Comparison of ENCODE assay signal across 8 mouse cellular contexts in the genomic region with DNA sequence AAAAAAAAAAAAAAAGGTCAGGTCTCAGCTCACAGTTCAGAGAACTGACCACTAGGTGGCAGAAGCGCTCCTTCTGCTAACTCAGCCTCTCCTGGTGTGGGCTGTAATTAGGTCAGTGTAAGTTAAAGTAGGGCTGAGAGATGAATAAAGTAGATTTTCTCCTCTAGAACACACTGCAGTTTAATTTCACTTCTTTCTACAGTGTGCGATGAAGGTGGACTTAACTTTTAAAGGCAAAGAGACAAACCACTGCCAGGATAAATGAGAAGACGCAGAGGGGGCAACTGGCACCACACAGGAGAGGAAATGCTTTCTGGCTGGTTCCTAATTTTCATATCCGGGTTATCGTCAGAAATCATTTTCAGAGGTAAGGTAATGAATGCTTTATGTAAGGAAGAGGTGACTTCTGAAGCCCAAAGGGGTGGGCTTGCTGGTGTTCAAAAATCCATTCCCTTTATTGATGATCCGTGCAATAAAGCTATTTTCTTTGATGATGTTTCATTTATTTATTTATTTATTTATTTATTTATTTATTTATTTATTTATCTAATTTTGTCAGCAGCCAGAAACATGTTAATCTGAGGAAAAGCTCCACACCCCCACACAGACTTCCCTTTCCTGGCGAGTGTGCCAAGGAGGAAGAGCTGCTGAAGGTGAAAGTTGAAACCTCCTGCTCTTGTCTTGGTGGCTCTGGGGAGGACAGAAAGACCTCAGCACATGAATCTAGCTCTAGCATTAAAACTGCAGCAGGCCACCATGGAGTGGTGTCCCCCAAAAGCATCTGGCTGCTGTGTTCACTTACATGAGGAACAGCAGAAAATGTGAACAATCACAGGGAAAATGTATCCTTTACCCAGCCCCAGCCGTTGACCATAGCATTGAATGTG.
DNase-seq lines count a peak whose midpoint lies in the region; ATAC-seq lines count a peak whose summit lies in the region.

No protein-coding gene starts in this region.

- no peaks in the 10 kb centered on the region for H3K9me3 ChIP-seq in midbrain, embryonic 11.5 days (ENCODE audit: control insufficient read depth, low read length)

- no peaks in the 10 kb centered on the region for H3K36me3 ChIP-seq in midbrain, embryonic 11.5 days (ENCODE audit: control insufficient read depth, insufficient read depth, low read length)

- H3K4me2 ChIP-seq in midbrain, embryonic 11.5 days, result no peak overlapping the region

- ATAC-seq in midbrain, embryonic 11.5 days (ENCODE audit: low FRiP score), result peak; percentile 91

- H3K27me3 ChIP-seq in midbrain, embryonic 11.5 days (ENCODE audit: control insufficient read depth, insufficient read depth, low read length), result no peaks in the 10 kb centered on the region

- 46% methylated on average over 8 of the region's 8 CpGs for WGBS in midbrain, embryonic 11.5 days

- intact Hi-C loops in left cerebral cortex, postnatal 4 days (cut with DNase I), result no loop called here

- 0 out of 2 replicates have a peak, but pooled peaks cover 2% of the 10 kb centered on the region for H3K4me1 ChIP-seq in midbrain, embryonic 11.5 days (ENCODE audit: control insufficient read depth, insufficient read depth, low read length)

- H3K27ac ChIP-seq in midbrain, embryonic 11.5 days (ENCODE audit: low read depth, low read length), result no peak overlapping the region

- peak; percentile 88 for DNase-seq in adrenal gland, postnatal 10 days
- DNase-seq in embryo, embryonic 11.5 days (ENCODE audit: low read depth, low spot score), result peak; percentile 70
- peak; percentile 73 to 82 for DNase-seq in gastrocnemius, postnatal 4 days (ENCODE audit: low spot score in 2 of 2)
- peak; percentile 39 for DNase-seq in kidney, adult 11 months
- DNase-seq in left cerebral cortex, postnatal 4 days, result peak; percentile 85
- DNase-seq in midbrain, embryonic 11.5 days (ENCODE audit: low spot score, missing footprints), result peak; percentile 96
- peak; percentile 84 for DNase-seq in right cerebral cortex, postnatal 4 days
- DNase-seq in yolk sac, embryonic 10.5 days (ENCODE audit: low spot score), result peak; percentile 63

- H3K4me3 ChIP-seq in midbrain, embryonic 11.5 days (ENCODE audit: low read depth, low read length), result no peak overlapping the region

- no peak overlapping the region for H3K9ac ChIP-seq in midbrain, embryonic 11.5 days (ENCODE audit: low read length)

Comparison
In these comparisons a context has a peak if more than half of its experiments do, and no peak if none do; other contexts are left out.
1. DNase-seq: peak in every context shown above with its lines; median percentile 96 in midbrain, embryonic 11.5 days; 88 in adrenal gland, postnatal 10 days; 85 in left cerebral cortex, postnatal 4 days; 84 in right cerebral cortex, postnatal 4 days; 78 in gastrocnemius, postnatal 4 days; 70 in embryo, embryonic 11.5 days; 63 in yolk sac, embryonic 10.5 days; 39 in kidney, adult 11 months.